Mouse (Mus musculus) spleen, adult 2 months (tissue): ENCODE measurements at regions not wholly inside any gene's neighbourhood (a gene's known extent, or its start where the extent isn't known, plus 50 kb on each side); places are given as distances from the start of the nearest gene placed in this dataset.

Experiments used
- CTCF ChIP-seq: fragments of 200-500 bp; IDR thresholded peaks from 2 replicates; pipeline ENCODE4 v1.5.1; 2011; ENCODE audit warnings: mild to moderate bottlenecking, inconsistent platforms; ENCODE audit not compliant: insufficient read depth, insufficient read length, insufficient replicate concordance; ENCODE audit errors: extremely low read depth
- POLR2A ChIP-seq: fragments of 200-500 bp; IDR thresholded peaks from 2 replicates; pipeline ENCODE4 v1.6.1; 2011; ENCODE audit warnings: low read depth, low read length, inconsistent platforms

GRCm38 (mm10) chr4:134998928-134999658, 68.4 kb downstream of the Syf2 start:
- no peak for TF ChIP-seq CTCF
- TF ChIP-seq POLR2A, result no peak
